Mouse (Mus musculus) kidney, adult 2 months (tissue): Measurements from ENCODE around the gene Mertk.

Source experiments
- CTCF ChIP-seq: fragments of 200-500 bp; conservative IDR thresholded peaks from 2 replicates; pipeline ENCODE4 v1.5.1; 2011; ENCODE audit warnings: low read depth, mild to moderate bottlenecking, control low read depth, low read length, moderate library complexity, mixed read lengths; ENCODE audit not compliant: insufficient read depth, insufficient read length
- POLR2A ChIP-seq: fragments of 200-500 bp; IDR thresholded peaks from one replicate; pipeline ENCODE4 v1.6.1; 2011; ENCODE audit warnings: low read depth, low read length, control low read depth

DNA sequence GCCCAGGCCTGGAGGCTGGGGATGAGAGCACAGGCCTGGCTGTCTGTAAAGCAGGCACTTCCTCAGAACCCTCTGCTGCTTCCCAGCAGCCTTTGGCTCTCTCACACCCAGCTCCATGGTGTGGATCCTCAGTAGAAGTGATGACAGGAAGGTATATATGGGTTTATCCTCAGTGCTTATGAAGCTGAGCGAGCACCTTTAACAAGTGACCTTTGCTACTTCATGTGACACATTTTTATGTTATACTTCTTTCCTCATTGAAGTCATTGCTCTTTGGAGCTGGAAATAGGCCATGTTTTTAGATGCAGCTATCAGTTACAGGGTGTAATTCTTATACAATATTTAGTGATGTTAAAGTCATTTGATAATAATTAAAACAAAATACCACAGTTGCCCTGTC is 67.0 kb downstream of the Mertk start:
- no peak for TF ChIP-seq POLR2A
- no peak for TF ChIP-seq CTCF
